Mouse (Mus musculus) ES-Bruce4 (cell line): ENCODE results near the gene Mobp. TPM values are rescaled to one million over a fixed set of nuclear protein-coding genes. Genes with fewer than 3 reads are reported as not detected.

Experiments used
- H3K27ac ChIP-seq: 2 replicates; pipeline ENCODE4 v1.5.1; 2012; ENCODE audit warnings: low read length, inconsistent platforms; ENCODE audit not compliant: insufficient read depth
- H3K27me3 ChIP-seq: 2 replicates; pipeline ENCODE4 v1.6.1; 2012; ENCODE audit warnings: mild to moderate bottlenecking, low read length, inconsistent platforms; ENCODE audit not compliant: control insufficient read depth, poor library complexity, insufficient read depth, severe bottlenecking
- H3K36me3 ChIP-seq: 2 replicates; pipeline ENCODE4 v1.6.1; 2012; ENCODE audit warnings: inconsistent platforms, mild to moderate bottlenecking, low read length, moderate library complexity; ENCODE audit not compliant: control insufficient read depth, poor library complexity, insufficient read depth, severe bottlenecking
- H3K4me1 ChIP-seq: one replicate; pipeline ENCODE4 v1.8.1; 2011; ENCODE audit warnings: low read length; ENCODE audit not compliant: control insufficient read depth, insufficient read depth
- H3K4me3 ChIP-seq: 2 replicates; pipeline ENCODE4 v1.5.1; 2011; ENCODE audit warnings: low read depth, mild to moderate bottlenecking, low read length
- H3K9ac ChIP-seq: 2 replicates; pipeline ENCODE4 v1.6.1; 2012; ENCODE audit warnings: low read depth, mild to moderate bottlenecking, inconsistent platforms; ENCODE audit not compliant: poor library complexity, severe bottlenecking
- H3K9me3 ChIP-seq: replicated peaks from 2 replicates; pipeline ENCODE4 v1.6.1; 2012; ENCODE audit warnings: mild to moderate bottlenecking, low read length, inconsistent platforms; ENCODE audit not compliant: control insufficient read depth, poor library complexity, insufficient read depth, severe bottlenecking
- CTCF ChIP-seq: IDR thresholded peaks from one replicate; pipeline ENCODE4 v1.8.1; 2011; ENCODE audit warnings: low read depth, low read length
- EP300 ChIP-seq: IDR thresholded peaks from 2 replicates; pipeline ENCODE4 v1.6.1; 2011; ENCODE audit warnings: low read depth, low read length; ENCODE audit not compliant: insufficient read depth
- POLR2A ChIP-seq: IDR thresholded peaks from one replicate; pipeline ENCODE4 v1.8.1; 2011; ENCODE audit warnings: low read length; ENCODE audit not compliant: insufficient read depth
- polyA plus RNA-seq: library from polyadenylated mRNA; stranded (reverse); fragments of >200 nt; gene quantifications from 2 replicates; pipeline ENCODE4 v1.2.4, GENCODE M21; 2011; ENCODE audit warnings: low read depth; ENCODE audit not compliant: missing spikeins, insufficient read depth, insufficient read length

The Mobp gene
- polyA plus RNA-seq, 1 experiment: 10.3 TPM

- H3K27me3 ChIP-seq: no peaks in the 10 kb centered on the region
- peaks cover 48% of the 10 kb centered on the region for H3K36me3 ChIP-seq
- no peak for TF ChIP-seq CTCF
- no peaks in the 10 kb centered on the region for H3K9me3 ChIP-seq
- no peak overlapping the region for H3K9ac ChIP-seq
- no peak overlapping the region for H3K4me3 ChIP-seq
- H3K27ac ChIP-seq: peak overlapping the region; percentile 35
- H3K4me1 ChIP-seq: no peaks in the 10 kb centered on the region
Observed at GRCm38 (mm10) chr9:120132980-120133754, 16.3 kb upstream of the Mobp start.

GRCm38 (mm10) chr9:120133755-120134475, 15.6 kb upstream of the Mobp start:
- no peaks in the 10 kb centered on the region for H3K4me1 ChIP-seq
- H3K36me3 ChIP-seq: peaks cover 41% of the 10 kb centered on the region
- TF ChIP-seq POLR2A (no peak), EP300 (no peak), CTCF (no peak)
- peak overlapping the region; percentile 35; the same call in 1 of the 2 replicates for H3K27ac ChIP-seq
- no peaks in the 10 kb centered on the region for H3K9me3 ChIP-seq
- H3K27me3 ChIP-seq: no peaks in the 10 kb centered on the region
- H3K4me3 ChIP-seq: no peak overlapping the region
- H3K9ac ChIP-seq: no peak overlapping the region

- TF ChIP-seq EP300 (no peak), POLR2A (no peak), CTCF (no peak)
- no peak overlapping the region for H3K9ac ChIP-seq
- H3K27ac ChIP-seq: no peak overlapping the region
- no peaks in the 10 kb centered on the region for H3K27me3 ChIP-seq
- H3K9me3 ChIP-seq: no peaks in the 10 kb centered on the region
- H3K4me1 ChIP-seq: no peaks in the 10 kb centered on the region
- peaks cover 33% of the 10 kb centered on the region for H3K36me3 ChIP-seq
- H3K4me3 ChIP-seq: no peak overlapping the region
Observed at GRCm38 (mm10) chr9:120134529-120135160, 14.9 kb upstream of the Mobp start.

- H3K27ac ChIP-seq: no peak overlapping the region
- H3K27me3 ChIP-seq: no peaks in the 10 kb centered on the region
- peaks cover 26% of the 10 kb centered on the region for H3K36me3 ChIP-seq
- no peak for TF ChIP-seq POLR2A
- no peak for TF ChIP-seq EP300
- no peak for TF ChIP-seq CTCF
- no peaks in the 10 kb centered on the region for H3K9me3 ChIP-seq
- no peak overlapping the region for H3K9ac ChIP-seq
- H3K4me3 ChIP-seq: no peak overlapping the region
- H3K4me1 ChIP-seq: no peaks in the 10 kb centered on the region
Observed at GRCm38 (mm10) chr9:120135454-120135853, 14.1 kb upstream of the Mobp start.

GRCm38 (mm10) chr9:120140652-120141051, 8.9 kb upstream of the Mobp start:
- no peak overlapping the region for H3K9ac ChIP-seq
- no peak overlapping the region for H3K4me3 ChIP-seq
- no peaks in the 10 kb centered on the region for H3K36me3 ChIP-seq
- no peak overlapping the region for H3K27ac ChIP-seq
- peak; percentile 63 for TF ChIP-seq CTCF
- TF ChIP-seq POLR2A: no peak
- H3K9me3 ChIP-seq: no peaks in the 10 kb centered on the region
- no peaks in the 10 kb centered on the region for H3K27me3 ChIP-seq
- H3K4me1 ChIP-seq: no peaks in the 10 kb centered on the region

GRCm38 (mm10) chr9:120144474-120144873, 5.0 kb upstream of the Mobp start:
- TF ChIP-seq EP300: no peak
- TF ChIP-seq POLR2A: no peak
- no peak for TF ChIP-seq CTCF
- no peaks in the 10 kb centered on the region for H3K36me3 ChIP-seq

More at GRCm38 (mm10) chr9:120144474-120144873, 5.0 kb upstream of the Mobp start:
- no peak overlapping the region for H3K9ac ChIP-seq
- H3K9me3 ChIP-seq: no peaks in the 10 kb centered on the region
- no peak overlapping the region for H3K4me3 ChIP-seq
- no peaks in the 10 kb centered on the region for H3K27me3 ChIP-seq
- H3K4me1 ChIP-seq: peaks cover 3% of the 10 kb centered on the region
- no peak overlapping the region for H3K27ac ChIP-seq
